Mouse (Mus musculus) E14TG2a.4 (cell line): ENCODE measurements around the gene Rnase4.

Source experiments
- H3K27me3 ChIP-seq: 2 replicates; pipeline ENCODE4 v1.6.1; 2014; ENCODE audit warnings: low read length, control low read depth; ENCODE audit not compliant: insufficient read depth
- H3K36me3 ChIP-seq: 2 replicates; pipeline ENCODE4 v1.6.1; 2014; ENCODE audit warnings: low read length, control low read depth; ENCODE audit not compliant: insufficient read depth
- H3K4me1 ChIP-seq: replicated peaks from 2 replicates; pipeline ENCODE4 v1.6.1; 2014; ENCODE audit warnings: low read depth, low read length, control low read depth
- H3K4me3 ChIP-seq: replicated peaks from 2 replicates; pipeline ENCODE4 v1.5.1; 2014; ENCODE audit warnings: mild to moderate bottlenecking, low read length
- H3K9me3 ChIP-seq: 2 replicates; pipeline ENCODE4 v1.6.1; 2014; ENCODE audit warnings: low read length, control low read depth
- CTCF ChIP-seq: conservative IDR thresholded peaks from 2 replicates; pipeline ENCODE4 v1.5.1; 2014; ENCODE audit warnings: low read length
- NANOG ChIP-seq: IDR thresholded peaks from 2 replicates; pipeline ENCODE4 v1.6.1; 2014; ENCODE audit warnings: borderline replicate concordance, low read length, mixed read lengths
- POU5F1 ChIP-seq: IDR thresholded peaks from 2 replicates; pipeline ENCODE4 v1.6.1; 2014; ENCODE audit warnings: low read length, borderline replicate concordance

Rnase4 gene

GRCm38 (mm10) chr14:51130315-51130940, 39.6 kb downstream of the Rnase4 start:
- H3K4me1 ChIP-seq: peaks cover 23% of the 10 kb centered on the region
- H3K36me3 ChIP-seq: no peaks in the 10 kb centered on the region
- H3K9me3 ChIP-seq: no peaks in the 10 kb centered on the region
- H3K4me3 ChIP-seq: no peak overlapping the region
- TF ChIP-seq POU5F1 (no peak), NANOG (no peak), CTCF (no peak)
- H3K27me3 ChIP-seq: no peaks in the 10 kb centered on the region

GRCm38 (mm10) chr14:51131086-51131815, 40.4 kb downstream of the Rnase4 start:
- peaks cover 23% of the 10 kb centered on the region for H3K4me1 ChIP-seq
- no peaks in the 10 kb centered on the region for H3K9me3 ChIP-seq
- no peak overlapping the region for H3K4me3 ChIP-seq
- no peak for TF ChIP-seq POU5F1
- no peak for TF ChIP-seq NANOG
- no peak for TF ChIP-seq CTCF
- no peaks in the 10 kb centered on the region for H3K36me3 ChIP-seq
- no peaks in the 10 kb centered on the region for H3K27me3 ChIP-seq

DNA sequence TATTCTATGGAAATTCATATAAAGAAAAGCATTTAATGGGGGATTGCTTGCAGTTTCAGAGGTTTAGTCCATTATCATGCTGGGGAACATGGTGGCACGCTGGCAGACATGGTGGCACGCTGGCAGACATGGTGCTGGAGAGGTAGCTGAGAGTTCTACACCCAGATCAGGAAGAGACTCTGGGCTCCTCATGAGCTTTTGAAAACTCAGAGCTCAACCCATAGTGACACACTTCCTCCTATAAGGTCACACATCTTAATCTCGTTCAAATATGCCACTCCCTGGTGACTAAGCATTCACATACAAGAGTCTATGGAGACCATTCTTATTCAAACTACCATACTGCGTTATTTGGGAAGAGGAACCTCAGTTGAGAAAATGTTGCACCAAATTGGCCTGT, 41.5 kb downstream of the Rnase4 start:
- no peak overlapping the region for H3K4me3 ChIP-seq
- H3K9me3 ChIP-seq: no peaks in the 10 kb centered on the region
- H3K27me3 ChIP-seq: no peaks in the 10 kb centered on the region
- peaks cover 23% of the 10 kb centered on the region for H3K4me1 ChIP-seq
- TF ChIP-seq POU5F1: no peak
- TF ChIP-seq CTCF: no peak
- TF ChIP-seq NANOG: no peak
- H3K36me3 ChIP-seq: no peaks in the 10 kb centered on the region

DNA sequence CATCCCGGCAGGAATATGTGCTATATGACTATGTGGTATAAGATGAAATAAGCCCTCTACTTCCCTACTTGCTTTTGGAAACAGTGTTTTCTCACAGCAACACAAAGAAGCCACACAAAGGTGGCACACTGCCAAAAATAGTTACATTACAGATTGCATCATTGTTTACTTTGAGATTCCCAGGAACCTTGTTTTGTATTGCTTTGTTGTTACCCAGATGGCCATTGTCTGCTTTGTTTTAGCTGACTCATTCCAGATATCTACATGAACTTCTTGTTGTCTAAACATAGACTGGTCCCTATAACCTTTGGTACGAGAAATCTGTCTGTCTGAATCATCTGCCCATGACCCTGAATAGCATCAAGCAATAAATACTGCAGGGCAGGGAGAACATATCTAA, 49.5 kb downstream of the Rnase4 start:
- TF ChIP-seq NANOG (no peak), CTCF (no peak), POU5F1 (no peak)
- Histone ChIP-seq H3K4me3 (no peak overlapping the region), H3K4me1 (no peaks in the 10 kb centered on the region), H3K27me3 (no peaks in the 10 kb centered on the region), H3K36me3 (no peaks in the 10 kb centered on the region), H3K9me3 (peaks cover 16% of the 10 kb centered on the region)

- no peak overlapping the region for H3K4me3 ChIP-seq
- H3K4me1 ChIP-seq: peaks cover 14% of the 10 kb centered on the region
- H3K9me3 ChIP-seq: peaks cover 16% of the 10 kb centered on the region
- no peaks in the 10 kb centered on the region for H3K36me3 ChIP-seq
- TF ChIP-seq NANOG (no peak), POU5F1 (no peak), CTCF (no peak)
- no peaks in the 10 kb centered on the region for H3K27me3 ChIP-seq
Measured at GRCm38 (mm10) chr14:51142119-51142518, 51.2 kb downstream of the Rnase4 start.

DNA sequence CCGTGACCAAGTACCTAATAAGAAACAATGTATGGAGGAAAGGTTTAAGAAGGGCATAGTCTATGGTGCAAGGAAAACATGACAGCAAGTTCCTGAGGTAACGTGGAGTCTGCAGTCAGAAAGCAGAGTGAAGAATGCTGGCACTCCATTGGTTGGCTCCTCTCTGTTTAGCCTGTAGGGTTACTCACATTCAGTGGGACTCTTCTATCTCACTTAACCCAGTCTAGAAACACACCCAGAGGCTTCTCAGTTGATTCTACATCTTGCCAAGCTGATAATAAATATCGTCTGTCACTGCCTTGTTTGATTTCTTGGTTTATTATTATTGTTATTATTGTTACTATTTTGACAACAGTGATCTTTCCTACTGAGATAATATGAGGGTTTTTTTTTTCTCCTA, 51.7 kb downstream of the Rnase4 start:
- no peaks in the 10 kb centered on the region for H3K36me3 ChIP-seq
- no peaks in the 10 kb centered on the region for H3K27me3 ChIP-seq
- no peak overlapping the region for H3K4me3 ChIP-seq
- H3K4me1 ChIP-seq: peaks cover 16% of the 10 kb centered on the region
- TF ChIP-seq CTCF (no peak), NANOG (no peak), POU5F1 (no peak)
- H3K9me3 ChIP-seq: peaks cover 16% of the 10 kb centered on the region

DNA sequence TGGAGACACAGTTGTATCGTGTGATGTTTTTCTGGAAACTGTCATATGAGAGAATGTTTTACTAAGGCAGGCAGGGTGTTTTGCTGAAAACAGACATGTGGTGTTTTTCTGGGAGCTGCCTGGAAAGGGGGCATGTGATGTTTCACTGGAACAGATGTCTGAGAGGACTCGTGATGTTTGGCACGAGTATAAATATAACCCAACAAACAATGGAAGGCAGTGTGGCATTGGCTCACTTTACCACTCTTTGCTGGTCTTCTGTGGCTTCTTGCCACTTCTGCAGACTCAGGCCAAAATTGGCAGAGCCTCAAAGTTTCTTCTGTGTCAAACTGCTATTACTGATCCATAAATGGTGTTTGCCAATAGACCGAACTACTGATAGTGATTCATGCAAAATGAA, 52.4 kb downstream of the Rnase4 start:
- Histone ChIP-seq H3K4me3 (no peak overlapping the region), H3K27me3 (no peaks in the 10 kb centered on the region; the same call in 1 of the 2 replicates), H3K36me3 (no peaks in the 10 kb centered on the region), H3K9me3 (peaks cover 16% of the 10 kb centered on the region), H3K4me1 (peaks cover 16% of the 10 kb centered on the region)
- TF ChIP-seq POU5F1: no peak
- TF ChIP-seq NANOG: no peak
- no peak for TF ChIP-seq CTCF

DNA sequence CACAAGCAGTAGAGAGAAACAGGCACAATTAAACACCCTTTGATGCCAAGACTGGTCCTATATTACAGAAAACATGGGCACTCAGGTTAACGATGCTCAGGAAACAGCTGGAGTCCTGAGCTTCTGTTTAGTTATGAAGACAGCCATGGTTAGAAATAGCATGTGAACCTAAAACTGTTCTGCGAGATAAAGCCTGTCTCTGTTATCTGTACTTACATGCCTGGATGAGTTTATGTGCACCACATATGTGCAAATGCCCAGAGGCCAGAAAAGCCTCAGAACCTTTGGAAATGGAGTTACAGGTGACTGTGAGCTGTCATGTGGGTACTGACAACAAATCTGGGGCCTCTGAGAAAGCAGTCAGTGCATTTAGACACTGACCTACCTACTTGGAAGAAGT, 53.1 kb downstream of the Rnase4 start:
- no peaks in the 10 kb centered on the region for H3K36me3 ChIP-seq
- H3K4me3 ChIP-seq: no peak overlapping the region
- H3K9me3 ChIP-seq: peaks cover 16% of the 10 kb centered on the region
- TF ChIP-seq CTCF (no peak), NANOG (no peak), POU5F1 (no peak)
- no peaks in the 10 kb centered on the region; the same call in 1 of the 2 replicates for H3K27me3 ChIP-seq
- H3K4me1 ChIP-seq: peaks cover 16% of the 10 kb centered on the region

GRCm38 (mm10) chr14:51144451-51144850, 53.6 kb downstream of the Rnase4 start:
- Histone ChIP-seq H3K4me1 (peaks cover 16% of the 10 kb centered on the region), H3K9me3 (peaks cover 15% of the 10 kb centered on the region), H3K27me3 (no peaks in the 10 kb centered on the region; the same call in 1 of the 2 replicates), H3K36me3 (no peaks in the 10 kb centered on the region), H3K4me3 (no peak overlapping the region)
- TF ChIP-seq CTCF (no peak), POU5F1 (no peak), NANOG (no peak)
